Mouse (Mus musculus): ENCODE measurements around the gene Ttc39a. TPM values are rescaled to one million over a fixed set of nuclear protein-coding genes. Genes with fewer than 3 reads are reported as not detected.

The Ttc39a gene
- total and polyA plus RNA-seq, 2 experiments from 2014 or later: 3.4 to 4.2 TPM

GRCm38 (mm10) chr4:109460421-109461179 lies 54.2 kb downstream of the Ttc39a start:
- Histone ChIP-seq H3K9me3 (replicated peaks; ENCODE audit: control insufficient read depth, low read length) (no peaks in the 10 kb centered on the region), H3K4me2 (ENCODE audit: low read depth, low read length) (peak overlapping the region; percentile 33), H3K4me3 (ENCODE audit: low read depth, low read length) (no peak overlapping the region), H3K27ac (ENCODE audit: low read depth) (peak overlapping the region; percentile 84), H3K9ac (replicated peaks; ENCODE audit: low read depth, low read length) (no peak overlapping the region), H3K27me3 (ENCODE audit: control insufficient read depth, insufficient read depth, low read length) (no peaks in the 10 kb centered on the region), H3K36me3 (replicated peaks; ENCODE audit: control insufficient read depth, insufficient read depth, low read length) (peaks cover 2% of the 10 kb centered on the region; the same call in 1 of the 2 replicates), H3K4me1 (ENCODE audit: control insufficient read depth, insufficient read depth) (peaks cover 9% of the 10 kb centered on the region; the same call in 1 of the 2 replicates)
- DNase-seq (ENCODE audit: low spot score) (peak; percentile 89), ATAC-seq (ENCODE audit: insufficient read depth, low read depth) (peak; percentile 93)
- no peak for TF ChIP-seq CTCF (IDR thresholded peaks at IDR 0.05; ENCODE audit: low read depth)
- no peak for TF ChIP-seq EP300 (IDR thresholded peaks at IDR 0.05; ENCODE audit: low read depth)
- 13% methylated on average over 3 of the region's 3 CpGs for WGBS

- H3K4me1 ChIP-seq (ENCODE audit: control insufficient read depth, insufficient read depth): peaks cover 4% of the 10 kb centered on the region; the same call in 1 of the 2 replicates
- H3K27ac ChIP-seq (ENCODE audit: low read depth): no peak overlapping the region
- H3K9me3 ChIP-seq (replicated peaks; ENCODE audit: control insufficient read depth, low read length): no peaks in the 10 kb centered on the region
- H3K36me3 ChIP-seq (replicated peaks; ENCODE audit: control insufficient read depth, insufficient read depth, low read length): no peaks in the 10 kb centered on the region
- H3K4me2 ChIP-seq (ENCODE audit: low read depth, low read length): no peak overlapping the region
- no peak overlapping the region for H3K4me3 ChIP-seq (ENCODE audit: low read depth, low read length)
- H3K9ac ChIP-seq (replicated peaks; ENCODE audit: low read depth, low read length): no peak overlapping the region
- ATAC-seq (ENCODE audit: insufficient read depth, low read depth) (no peak), DNase-seq (ENCODE audit: low spot score) (no peak)
- H3K27me3 ChIP-seq (ENCODE audit: control insufficient read depth, insufficient read depth, low read length): no peaks in the 10 kb centered on the region
- no peak for TF ChIP-seq CTCF (IDR thresholded peaks at IDR 0.05; ENCODE audit: low read depth)
- no peak for TF ChIP-seq EP300 (IDR thresholded peaks at IDR 0.05; ENCODE audit: low read depth)
These were observed 57.5 kb downstream of the Ttc39a start for GRCm38 (mm10) chr4:109463892-109464291.

GRCm38 (mm10) chr4:109467687-109468086 lies 61.3 kb downstream of the Ttc39a start:
- Histone ChIP-seq H3K27me3 (ENCODE audit: control insufficient read depth, insufficient read depth, low read length) (no peaks in the 10 kb centered on the region), H3K36me3 (replicated peaks; ENCODE audit: control insufficient read depth, insufficient read depth, low read length) (0 out of 2 replicates have a peak, but pooled peaks cover 8% of the 10 kb centered on the region), H3K4me1 (ENCODE audit: control insufficient read depth, insufficient read depth) (peaks cover 3% of the 10 kb centered on the region; the same call in 1 of the 2 replicates), H3K4me3 (ENCODE audit: low read depth, low read length) (no peak overlapping the region), H3K9ac (replicated peaks; ENCODE audit: low read depth, low read length) (no peak overlapping the region), H3K9me3 (replicated peaks; ENCODE audit: control insufficient read depth, low read length) (no peaks in the 10 kb centered on the region), H3K27ac (ENCODE audit: low read depth) (no peak overlapping the region), H3K4me2 (ENCODE audit: low read depth, low read length) (no peak overlapping the region)
- TF ChIP-seq CTCF (IDR thresholded peaks at IDR 0.05; ENCODE audit: low read depth) (no peak), EP300 (IDR thresholded peaks at IDR 0.05; ENCODE audit: low read depth) (no peak)
- ATAC-seq (ENCODE audit: insufficient read depth, low read depth) (no peak), DNase-seq (ENCODE audit: low spot score) (no peak)

GRCm38 (mm10) chr4:109471606-109472005 lies 65.2 kb downstream of the Ttc39a start:
- DNase-seq (ENCODE audit: low spot score): no peak
- TF ChIP-seq CTCF (IDR thresholded peaks at IDR 0.05; ENCODE audit: low read depth): no peak
- TF ChIP-seq EP300 (IDR thresholded peaks at IDR 0.05; ENCODE audit: low read depth): no peak

GRCm38 (mm10) chr4:109472566-109472965 lies 66.1 kb downstream of the Ttc39a start:
- no peak overlapping the region for H3K4me2 ChIP-seq (ENCODE audit: low read depth, low read length)
- H3K9me3 ChIP-seq (replicated peaks; ENCODE audit: control insufficient read depth, low read length): no peaks in the 10 kb centered on the region
- no peak overlapping the region for H3K4me3 ChIP-seq (ENCODE audit: low read depth, low read length)
- DNase-seq (ENCODE audit: low spot score) (no peak), ATAC-seq (ENCODE audit: insufficient read depth, low read depth) (no peak)
- TF ChIP-seq EP300 (IDR thresholded peaks at IDR 0.05; ENCODE audit: low read depth) (no peak), CTCF (IDR thresholded peaks at IDR 0.05; ENCODE audit: low read depth) (no peak)
- no peak overlapping the region for H3K27ac ChIP-seq (ENCODE audit: low read depth)
- 0 out of 2 replicates have a peak, but pooled peaks cover 8% of the 10 kb centered on the region for H3K36me3 ChIP-seq (replicated peaks; ENCODE audit: control insufficient read depth, insufficient read depth, low read length)
- peaks cover 13% of the 10 kb centered on the region for H3K4me1 ChIP-seq (ENCODE audit: control insufficient read depth, insufficient read depth)
- H3K9ac ChIP-seq (replicated peaks; ENCODE audit: low read depth, low read length): no peak overlapping the region
- H3K27me3 ChIP-seq (ENCODE audit: control insufficient read depth, insufficient read depth, low read length): no peaks in the 10 kb centered on the region
- WGBS: 83% methylated on average over 3 of the region's 3 CpGs

More at GRCm38 (mm10) chr4:109471606-109472005, 65.2 kb downstream of the Ttc39a start:
- Histone ChIP-seq H3K9me3 (replicated peaks; ENCODE audit: control insufficient read depth, low read length) (no peaks in the 10 kb centered on the region), H3K36me3 (replicated peaks; ENCODE audit: control insufficient read depth, insufficient read depth, low read length) (0 out of 2 replicates have a peak, but pooled peaks cover 8% of the 10 kb centered on the region), H3K9ac (replicated peaks; ENCODE audit: low read depth, low read length) (no peak overlapping the region), H3K4me1 (ENCODE audit: control insufficient read depth, insufficient read depth) (peaks cover 13% of the 10 kb centered on the region), H3K4me3 (ENCODE audit: low read depth, low read length) (no peak overlapping the region), H3K27ac (ENCODE audit: low read depth) (no peak overlapping the region), H3K4me2 (ENCODE audit: low read depth, low read length) (no peak overlapping the region), H3K27me3 (ENCODE audit: control insufficient read depth, insufficient read depth, low read length) (no peaks in the 10 kb centered on the region)
- no peak for ATAC-seq (ENCODE audit: insufficient read depth, low read depth)

All from heart, postnatal 0 days (tissue).